Mouse (Mus musculus) intestine, postnatal 0 days (tissue): ENCODE measurements around the gene Cntn2. TPM values are rescaled to one million over a fixed set of nuclear protein-coding genes. Genes with fewer than 3 reads are reported as not detected.

Experiments used
- ATAC-seq: fragments of 200-750 bp; cut with Nextera tagmentation; 2 replicates; pipeline ENCODE4 v1.8.0; 2017; ENCODE audit warnings: mild to moderate bottlenecking, moderate TSS enrichment, moderate library complexity
- H3K27ac ChIP-seq: fragments of 300-500 bp; sonication (generic); 2 replicates; pipeline ENCODE4 v1.5.1; 2014; ENCODE audit warnings: mild to moderate bottlenecking, low read depth, low read length, moderate library complexity
- H3K27me3 ChIP-seq: fragments of 300-500 bp; sonication (generic); replicated peaks from 2 replicates; pipeline ENCODE4 v1.6.1; 2014; ENCODE audit warnings: low read length, mixed read lengths; ENCODE audit not compliant: control insufficient read depth, insufficient read depth
- H3K36me3 ChIP-seq: fragments of 300-500 bp; sonication (generic); 2 replicates; pipeline ENCODE4 v1.6.1; 2014; ENCODE audit warnings: mild to moderate bottlenecking, moderate library complexity; ENCODE audit not compliant: control insufficient read depth, insufficient read depth
- H3K4me1 ChIP-seq: fragments of 300-500 bp; sonication (generic); replicated peaks from 2 replicates; pipeline ENCODE4 v1.6.1; 2014; ENCODE audit warnings: antibody characterized with exemption, low read length, mixed read lengths; ENCODE audit not compliant: control insufficient read depth, insufficient read depth
- H3K4me2 ChIP-seq: fragments of 300-500 bp; sonication (generic); replicated peaks from 2 replicates; pipeline ENCODE4 v1.6.1; 2014; ENCODE audit warnings: low read depth, mild to moderate bottlenecking, moderate library complexity
- H3K4me3 ChIP-seq: fragments of 300-500 bp; sonication (generic); 2 replicates; pipeline ENCODE4 v1.5.1; 2014; ENCODE audit warnings: low read depth, low read length
- H3K9ac ChIP-seq: fragments of 300-500 bp; sonication (generic); 2 replicates; pipeline ENCODE4 v1.6.1; 2014; ENCODE audit warnings: mild to moderate bottlenecking, low read depth, low read length
- H3K9me3 ChIP-seq: fragments of 300-500 bp; sonication (generic); 2 replicates; pipeline ENCODE4 v1.6.1; 2016; ENCODE audit warnings: mixed run types; ENCODE audit not compliant: control insufficient read depth
- CTCF ChIP-seq: sonication (generic); IDR thresholded peaks from 2 replicates; pipeline ENCODE4 v1.5.1; 2016; ENCODE audit warnings: low read depth, mild to moderate bottlenecking, control low read depth, antibody characterized with exemption, moderate library complexity
- WGBS: fragments of 180-500 bp; shearing (Covaris S2); extraction: QIAGEN DNeasy Blood & Tissue Kit; methylation state at CpG from one replicate; pipeline ENCODE4 v1.1.7; 2014; 5-methylcytosine and 5-hydroxymethylcytosine counted together
- polyA plus RNA-seq: library from polyadenylated mRNA; unstranded; fragments of >200 nt; fragmentation: Nextera tagmentation; extraction: Ambion mirVana; gene quantifications from 2 replicates; pipeline ENCODE4 v1.2.1, GENCODE M21; 2015

The Cntn2 gene
- polyA plus RNA-seq, 1 experiment from 2014 or later, result 0.14 TPM

GRCm38 (mm10) chr1:132541171-132541823 lies 1.8 kb downstream of the Cntn2 start:
- Histone ChIP-seq H3K27me3 (peaks cover 25% of the 10 kb centered on the region), H3K9ac (no peak overlapping the region), H3K27ac (no peak overlapping the region), H3K4me2 (peak overlapping the region; percentile 21; the same call in 1 of the 2 replicates), H3K36me3 (no peaks in the 10 kb centered on the region), H3K4me1 (no peaks in the 10 kb centered on the region; the same call in 1 of the 2 replicates), H3K4me3 (no peak overlapping the region), H3K9me3 (no peaks in the 10 kb centered on the region)
- no peak for TF ChIP-seq CTCF
- WGBS, result 6% methylated on average over 14 of the region's 14 CpGs
- peak; percentile 77 for ATAC-seq

GRCm38 (mm10) chr1:132540701-132541100 lies 2.4 kb downstream of the Cntn2 start:
- Histone ChIP-seq H3K4me2 (peak overlapping the region; percentile 21; the same call in 1 of the 2 replicates), H3K4me3 (no peak overlapping the region), H3K9ac (no peak overlapping the region), H3K27me3 (peaks cover 25% of the 10 kb centered on the region), H3K36me3 (no peaks in the 10 kb centered on the region), H3K9me3 (no peaks in the 10 kb centered on the region), H3K27ac (no peak overlapping the region), H3K4me1 (no peaks in the 10 kb centered on the region; the same call in 1 of the 2 replicates)
- WGBS, result 38% methylated on average over 7 of the region's 7 CpGs
- no peak for TF ChIP-seq CTCF
- ATAC-seq, result no peak

GRCm38 (mm10) chr1:132537736-132538135 lies 5.3 kb downstream of the Cntn2 start:
- H3K9me3 ChIP-seq, result no peaks in the 10 kb centered on the region
- H3K9ac ChIP-seq, result no peak overlapping the region
- no peaks in the 10 kb centered on the region for H3K36me3 ChIP-seq
- H3K27ac ChIP-seq, result no peak overlapping the region
- H3K4me1 ChIP-seq, result no peaks in the 10 kb centered on the region; the same call in 1 of the 2 replicates
- TF ChIP-seq CTCF, result no peak
- H3K4me2 ChIP-seq, result no peak overlapping the region
- no peak for ATAC-seq
- no peak overlapping the region for H3K4me3 ChIP-seq
- H3K27me3 ChIP-seq, result peaks cover 12% of the 10 kb centered on the region; the same call in 1 of the 2 replicates
- 85% methylated on average over 5 of the region's 5 CpGs for WGBS

GRCm38 (mm10) chr1:132536416-132536815 lies 6.6 kb downstream of the Cntn2 start:
- H3K27ac ChIP-seq, result no peak overlapping the region
- no peaks in the 10 kb centered on the region for H3K27me3 ChIP-seq
- no peaks in the 10 kb centered on the region for H3K36me3 ChIP-seq
- H3K9ac ChIP-seq, result no peak overlapping the region
- no peak overlapping the region for H3K4me3 ChIP-seq
- WGBS, result 79% methylated on average over 3 of the region's 3 CpGs
- no peaks in the 10 kb centered on the region for H3K9me3 ChIP-seq
- no peak for TF ChIP-seq CTCF
- no peaks in the 10 kb centered on the region for H3K4me1 ChIP-seq
- no peak overlapping the region for H3K4me2 ChIP-seq
- ATAC-seq, result no peak

- H3K4me2 ChIP-seq, result no peak overlapping the region
- H3K27me3 ChIP-seq, result no peaks in the 10 kb centered on the region
- TF ChIP-seq CTCF, result no peak
- no peaks in the 10 kb centered on the region for H3K36me3 ChIP-seq
- H3K4me1 ChIP-seq, result no peaks in the 10 kb centered on the region
- H3K9ac ChIP-seq, result no peak overlapping the region
- H3K4me3 ChIP-seq, result no peak overlapping the region
- no peaks in the 10 kb centered on the region for H3K9me3 ChIP-seq
- WGBS, result 91% methylated on average over 4 of the region's 4 CpGs
- no peak overlapping the region for H3K27ac ChIP-seq
- no peak for ATAC-seq
Measured at GRCm38 (mm10) chr1:132535541-132535940, 7.5 kb downstream of the Cntn2 start.

GRCm38 (mm10) chr1:132533840-132534239 lies 9.2 kb downstream of the Cntn2 start:
- no peak for TF ChIP-seq CTCF
- no peak for ATAC-seq
- 9% methylated on average over 8 of the region's 8 CpGs for WGBS
- Histone ChIP-seq H3K4me1 (no peaks in the 10 kb centered on the region), H3K36me3 (no peaks in the 10 kb centered on the region), H3K27ac (no peak overlapping the region), H3K27me3 (no peaks in the 10 kb centered on the region), H3K4me2 (no peak overlapping the region), H3K4me3 (no peak overlapping the region), H3K9ac (no peak overlapping the region), H3K9me3 (no peaks in the 10 kb centered on the region)
